Mouse (Mus musculus) C2C12 (cell line): ENCODE results near the gene Slc34a3. TPM values are rescaled to one million over a fixed set of nuclear protein-coding genes. Genes with fewer than 3 reads are reported as not detected.
A peak's percentile ranks its signal among the peaks of the same experiment; 100 is the strongest.

Experiments
- H3K27me3 ChIP-seq: one replicate; pipeline ENCODE4 v1.6.1; 2011; ENCODE audit not compliant: control insufficient read depth, insufficient read depth, insufficient read length
- H3K36me3 ChIP-seq: one replicate; pipeline ENCODE4 v1.6.1; 2011; ENCODE audit not compliant: control insufficient read depth, insufficient read depth
- H3K4me3 ChIP-seq: one replicate; pipeline ENCODE4 v1.5.1; 2011; ENCODE audit warnings: mild to moderate bottlenecking, control low read depth; ENCODE audit not compliant: poor library complexity, insufficient read depth, severe bottlenecking
- H3K79me2 ChIP-seq: one replicate; pipeline ENCODE4 v1.6.1; 2011; ENCODE audit not compliant: control insufficient read depth, insufficient read depth
- H3K79me3 ChIP-seq: one replicate; pipeline ENCODE4 v1.6.1; 2011; ENCODE audit warnings: low read depth, control low read depth
- H3ac ChIP-seq: one replicate; pipeline ENCODE3; 2011; ENCODE audit warnings: low read depth; ENCODE audit not compliant: control insufficient read depth, insufficient read length
- CEBPB ChIP-seq: IDR thresholded peaks from one replicate; pipeline ENCODE4 v1.6.1; 2011; ENCODE audit warnings: low read depth, mild to moderate bottlenecking, control low read depth, moderate library complexity
- CTCF ChIP-seq: IDR thresholded peaks from one replicate; pipeline ENCODE4 v1.5.1; 2011; ENCODE audit not compliant: control insufficient read depth, insufficient read depth, insufficient read length
- FOSL1 ChIP-seq: IDR thresholded peaks from one replicate; pipeline ENCODE4 v1.8.0; 2011; ENCODE audit warnings: mild to moderate bottlenecking, low read length; ENCODE audit not compliant: poor library complexity, insufficient read depth, severe bottlenecking
- MAX ChIP-seq: IDR thresholded peaks from one replicate; pipeline ENCODE4 v1.6.1; 2011; ENCODE audit warnings: mild to moderate bottlenecking, control low read depth
- MYOD1 ChIP-seq: IDR thresholded peaks from one replicate; pipeline ENCODE4 v1.6.1; 2011; ENCODE audit warnings: low read depth; ENCODE audit not compliant: control insufficient read depth, insufficient read length
- MYOG ChIP-seq: IDR thresholded peaks from one replicate; pipeline ENCODE4 v1.6.1; 2011; ENCODE audit not compliant: control insufficient read depth, insufficient read length; ENCODE audit errors: extremely low read depth
- USF1 ChIP-seq: IDR thresholded peaks from one replicate; pipeline ENCODE4 v1.6.1; 2011; ENCODE audit warnings: low read depth, mild to moderate bottlenecking, control low read depth, moderate library complexity
- polyA plus RNA-seq: library from polyadenylated mRNA; unstranded; fragments of >200 nt; fragmentation: generic; extraction: Trizol; gene quantifications from one replicate; pipeline ENCODE4 v1.2.1, GENCODE M21; 2012; ENCODE audit warnings: missing spikeins

Slc34a3 gene
- polyA plus RNA-seq, 1 experiment = not detected

DNA sequence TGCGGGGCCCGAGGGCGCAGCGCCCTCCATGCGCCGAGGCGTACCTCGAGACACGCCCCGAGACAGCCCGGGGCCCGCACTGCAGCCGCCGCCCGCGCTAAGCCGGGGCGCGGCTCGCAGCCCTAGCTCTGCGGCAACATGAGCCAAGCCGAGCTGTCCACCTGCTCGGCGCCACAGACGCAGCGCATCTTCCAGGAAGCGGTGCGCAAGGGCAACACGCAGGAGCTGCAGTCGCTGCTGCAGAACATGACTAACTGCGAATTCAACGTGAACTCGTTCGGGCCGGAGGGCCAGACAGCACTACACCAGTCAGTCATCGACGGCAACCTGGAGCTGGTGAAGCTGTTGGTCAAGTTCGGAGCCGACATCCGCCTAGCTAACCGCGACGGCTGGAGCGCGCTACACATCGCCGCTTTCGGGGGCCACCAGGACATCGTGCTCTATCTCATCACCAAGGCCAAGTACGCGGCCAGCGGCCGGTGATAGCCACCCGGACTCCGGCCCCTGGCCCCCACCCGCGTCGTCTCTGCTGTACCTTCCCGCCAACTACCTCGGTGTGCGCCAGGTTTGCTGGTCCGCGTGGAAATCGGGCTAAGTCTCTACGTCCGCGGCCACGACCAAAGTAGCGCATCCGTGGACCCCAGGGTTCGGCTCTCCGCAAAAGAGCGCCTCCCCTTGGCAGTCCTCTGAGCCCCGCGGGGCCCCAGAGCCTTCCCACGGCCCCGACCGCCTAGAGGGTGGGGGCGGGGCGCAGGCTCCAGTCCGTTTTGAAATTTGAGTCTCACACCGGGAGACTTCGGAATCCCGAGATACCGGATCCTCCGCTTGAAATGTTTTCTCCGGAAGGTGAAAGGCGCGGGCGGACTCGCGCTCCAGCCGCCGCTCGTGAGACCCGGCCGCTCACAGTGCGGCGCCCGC is 52.9 kb downstream of the Slc34a3 start:
- Histone ChIP-seq H3K4me3 (peak overlapping the region; percentile 34), H3ac (peak overlapping the region; percentile 50), H3K79me3 (no peaks in the 10 kb centered on the region), H3K27me3 (peaks cover 5% of the 10 kb centered on the region), H3K79me2 (no peaks in the 10 kb centered on the region), H3K36me3 (no peaks in the 10 kb centered on the region)
- TF ChIP-seq MYOG = no peak
- TF ChIP-seq MAX = no peak
- TF ChIP-seq USF1 = no peak
- no peak for TF ChIP-seq CTCF
- TF ChIP-seq CEBPB = no peak
- TF ChIP-seq FOSL1 = no peak
- TF ChIP-seq MYOD1 = no peak

DNA sequence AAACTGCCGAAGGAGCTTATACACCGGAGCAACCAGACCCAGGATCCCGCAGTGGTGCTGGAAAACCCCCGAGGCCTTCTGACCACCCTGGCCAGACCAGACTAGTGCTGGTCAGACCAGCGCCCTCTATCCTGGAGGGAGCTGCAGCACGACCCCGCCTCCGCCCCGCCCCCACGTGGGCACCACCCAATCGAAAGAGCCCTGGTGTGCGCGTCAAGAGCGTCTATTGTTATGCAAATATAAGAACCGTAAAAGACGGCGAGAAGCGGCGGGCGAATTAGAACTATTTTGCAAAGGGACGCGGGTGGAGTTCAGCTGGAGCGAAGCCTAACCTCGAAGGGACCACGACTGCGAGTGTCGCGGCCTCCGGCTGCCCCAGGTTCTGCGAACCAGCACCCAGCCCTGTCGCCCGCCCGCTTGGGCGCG is 53.7 kb downstream of the Slc34a3 start, which contains the start of gene Nrarp:
Nrarp (plus strand) TSS at position 281 of the 426 bp plus-strand sequence.
- TF ChIP-seq MYOG (no peak), CEBPB (no peak), FOSL1 (no peak), CTCF (peak; percentile 58), USF1 (peak; percentile 54), MAX (peak; percentile 35), MYOD1 (no peak)
- Histone ChIP-seq H3K79me2 (no peaks in the 10 kb centered on the region), H3K79me3 (no peaks in the 10 kb centered on the region), H3ac (peak within 1 kb of the TSS; percentile 50), H3K27me3 (peaks cover 5% of the 10 kb centered on the region), H3K4me3 (peak within 1 kb of the TSS; percentile 34), H3K36me3 (no peaks in the 10 kb centered on the region)

GRCm38 (mm10) chr2:25179566-25180217 is 54.5 kb downstream of the Slc34a3 start:
- Histone ChIP-seq H3K27me3 (peaks cover 4% of the 10 kb centered on the region), H3K4me3 (no peak overlapping the region), H3K79me3 (no peaks in the 10 kb centered on the region), H3K36me3 (no peaks in the 10 kb centered on the region), H3ac (no peak overlapping the region), H3K79me2 (no peaks in the 10 kb centered on the region)
- TF ChIP-seq MYOG = no peak
- no peak for TF ChIP-seq CTCF
- TF ChIP-seq USF1 = no peak
- no peak for TF ChIP-seq CEBPB
- TF ChIP-seq MAX = no peak
- no peak for TF ChIP-seq MYOD1
- TF ChIP-seq FOSL1 = no peak

Other genes with a start within 250 kb of the Slc34a3 start
- gene Nsmf, start 180.0 kb downstream of the Slc34a3 start, polyA plus RNA-seq = 30.6 TPM
- gene Entpd8, start 154.1 kb downstream of the Slc34a3 start, polyA plus RNA-seq = not detected
- not detected for gene Noxa1, start 139.2 kb downstream of the Slc34a3 start, polyA plus RNA-seq
- gene Nrarp, start 53.6 kb downstream of the Slc34a3 start, polyA plus RNA-seq = 0.56 TPM
- 15.5 TPM for gene Tor4a, start 37.5 kb downstream of the Slc34a3 start, polyA plus RNA-seq
- gene Nelfb, start 22.9 kb downstream of the Slc34a3 start, polyA plus RNA-seq = 47.4 TPM
- not detected for gene Stpg3, start 19.7 kb downstream of the Slc34a3 start, polyA plus RNA-seq
- gene Fam166a, start 15.6 kb downstream of the Slc34a3 start, polyA plus RNA-seq = not detected
- 800 TPM for gene Tubb4b, start 9.7 kb downstream of the Slc34a3 start, polyA plus RNA-seq
- gene Rnf224, start 2.4 kb upstream of the Slc34a3 start, polyA plus RNA-seq = not detected
- gene Rnf208, start 7.9 kb upstream of the Slc34a3 start, polyA plus RNA-seq = 0.22 TPM
- gene Cysrt1, start 8.1 kb upstream of the Slc34a3 start, polyA plus RNA-seq = 0.25 TPM
- gene AL732309.1, start 12.5 kb upstream of the Slc34a3 start, polyA plus RNA-seq = 3.9 TPM
- 28.5 TPM for gene Tmem203, start 21.1 kb upstream of the Slc34a3 start, polyA plus RNA-seq
- 7.4 TPM for gene Tprn, start 28.3 kb upstream of the Slc34a3 start, polyA plus RNA-seq
- gene Ssna1, start 38.1 kb upstream of the Slc34a3 start, polyA plus RNA-seq = 143 TPM
- gene Anapc2, start 38.1 kb upstream of the Slc34a3 start, polyA plus RNA-seq = 89.4 TPM
- gene Tmem210, start 53.8 kb upstream of the Slc34a3 start, polyA plus RNA-seq = not detected
- not detected for gene Lrrc26, start 55.6 kb upstream of the Slc34a3 start, polyA plus RNA-seq
- 0.02 TPM for gene Grin1, start 84.8 kb upstream of the Slc34a3 start, polyA plus RNA-seq
- 38.0 TPM for gene Man1b1, start 98.0 kb upstream of the Slc34a3 start, polyA plus RNA-seq
- 22.4 TPM for gene Dpp7, start 122.0 kb upstream of the Slc34a3 start, polyA plus RNA-seq
- gene Uap1l1, start 131.3 kb upstream of the Slc34a3 start, polyA plus RNA-seq = 96.6 TPM
- 25.8 TPM for gene Sapcd2, start 138.0 kb upstream of the Slc34a3 start, polyA plus RNA-seq
- gene Entpd2, start 161.5 kb upstream of the Slc34a3 start, polyA plus RNA-seq = not detected
- gene Npdc1, start 165.0 kb upstream of the Slc34a3 start, polyA plus RNA-seq = 79.9 TPM
- 0.08 TPM for gene Fut7, start 188.9 kb upstream of the Slc34a3 start, polyA plus RNA-seq
- gene Abca2, start 194.3 kb upstream of the Slc34a3 start, polyA plus RNA-seq = 4.2 TPM
- gene Clic3, start 222.5 kb upstream of the Slc34a3 start, polyA plus RNA-seq = 0.15 TPM
- gene Paxx, start 226.7 kb upstream of the Slc34a3 start, polyA plus RNA-seq = 12.3 TPM
- not detected for gene Ptgds, start 235.7 kb upstream of the Slc34a3 start, polyA plus RNA-seq